Mouse (Mus musculus) MEL (cell line): Measurements from ENCODE around the gene Cmtm6. TPM values are rescaled to one million over a fixed set of nuclear protein-coding genes. Genes with fewer than 3 reads are reported as not detected.

Source experiments
- DNase-seq: peaks from one replicate; pipeline ENCODE4 v3.0.0; 2011; ENCODE audit warnings: low read depth, low spot score
- H3K27ac ChIP-seq: 2 replicates; pipeline ENCODE4 v1.5.1; 2012; ENCODE audit warnings: low read depth, mild to moderate bottlenecking, control low read depth, low read length, moderate library complexity; ENCODE audit not compliant: control insufficient read depth
- H3K27me3 ChIP-seq, 2 experiments: fragments of 150-350 bp in 1 of 2; sonication (generic) in 1 of 2; 2 replicates each; pipeline ENCODE4 v1.6.1; 2012; ENCODE audit warnings: low read length in 2 of 2, mild to moderate bottlenecking in 2 of 2, improper control_type of control experiment in 1 of 2, moderate library complexity in 1 of 2; ENCODE audit not compliant: insufficient read depth in 2 of 2, control insufficient read depth in 1 of 2
- H3K36me3 ChIP-seq, 2 experiments: 2 replicates each; pipeline ENCODE4 v1.6.1; 2012 to 2014; ENCODE audit warnings: low read length in 2 of 2, improper control_type of control experiment in 1 of 2, inconsistent platforms in 1 of 2, mild to moderate bottlenecking in 1 of 2; ENCODE audit not compliant: insufficient read depth in 2 of 2, control insufficient read depth in 1 of 2
- H3K4me1 ChIP-seq, 2 experiments: fragments of 150-350 bp in 1 of 2; sonication (generic) in 1 of 2; 2 replicates each; pipeline ENCODE4 v1.6.1; 2012; ENCODE audit warnings: low read length in 2 of 2, improper control_type of control experiment in 1 of 2, mild to moderate bottlenecking in 1 of 2; ENCODE audit not compliant: insufficient read depth in 2 of 2, control insufficient read depth in 1 of 2
- H3K4me3 ChIP-seq, 2 experiments: fragments of 150-350 bp in 1 of 2; sonication (generic) in 1 of 2; 2 replicates each; pipeline ENCODE4 v1.5.1; 2012; ENCODE audit warnings: low read depth in 2 of 2, low read length in 2 of 2, mild to moderate bottlenecking in 2 of 2, moderate library complexity in 2 of 2, control low read depth in 1 of 2, improper control_type of control experiment in 1 of 2; ENCODE audit not compliant: control insufficient read depth in 1 of 2, insufficient read depth in 1 of 2
- H3K79me2 ChIP-seq: 2 replicates; pipeline ENCODE4 v1.6.1; 2012; ENCODE audit warnings: mild to moderate bottlenecking, low read length, moderate library complexity; ENCODE audit not compliant: control insufficient read depth, poor library complexity, insufficient read depth
- H3K9ac ChIP-seq: 2 replicates; pipeline ENCODE4 v1.6.1; 2012; ENCODE audit warnings: low read depth, mild to moderate bottlenecking, control low read depth, low read length, moderate library complexity; ENCODE audit not compliant: control insufficient read depth, poor library complexity, severe bottlenecking
- H3K9me3 ChIP-seq: fragments of 150-350 bp; sonication (generic); replicated peaks from 2 replicates; pipeline ENCODE4 v1.6.1; 2012; ENCODE audit warnings: mild to moderate bottlenecking, low read length, improper control_type of control experiment, moderate library complexity; ENCODE audit not compliant: insufficient read depth
- CHD2 ChIP-seq: IDR thresholded peaks from 2 replicates; pipeline ENCODE4 v1.6.1; 2011; ENCODE audit warnings: low read length, improper control_type of control experiment
- ETS1 ChIP-seq: IDR thresholded peaks from 2 replicates; pipeline ENCODE4 v1.6.1; 2012; ENCODE audit warnings: low read depth, mild to moderate bottlenecking, inconsistent platforms, low read length, improper control_type of control experiment, moderate library complexity
- GATA1 ChIP-seq: IDR thresholded peaks from 2 replicates; pipeline ENCODE4 v1.6.1; 2011; ENCODE audit warnings: low read depth, low read length, improper control_type of control experiment
- MAX ChIP-seq: IDR thresholded peaks from 2 replicates; pipeline ENCODE4 v1.6.1; 2011; ENCODE audit warnings: low read length, improper control_type of control experiment
- MAZ ChIP-seq: IDR thresholded peaks from 2 replicates; pipeline ENCODE4 v1.6.1; 2012; ENCODE audit warnings: low read depth, mild to moderate bottlenecking, inconsistent platforms, low read length, improper control_type of control experiment
- MXI1 ChIP-seq: IDR thresholded peaks from 2 replicates; pipeline ENCODE4 v1.6.1; 2011; ENCODE audit warnings: mild to moderate bottlenecking, low read depth, low read length, improper control_type of control experiment
- MYC ChIP-seq: IDR thresholded peaks from 2 replicates; pipeline ENCODE4 v1.6.1; 2011; ENCODE audit warnings: low read depth, mild to moderate bottlenecking, low read length, improper control_type of control experiment, moderate library complexity
- NRF1 ChIP-seq: IDR thresholded peaks from 2 replicates; pipeline ENCODE4 v1.6.1; 2014; ENCODE audit warnings: low read depth, mild to moderate bottlenecking, inconsistent platforms, low read length, improper control_type of control experiment, moderate library complexity; ENCODE audit not compliant: poor library complexity, insufficient read depth, severe bottlenecking
- POLR2A ChIP-seq, 2 experiments: IDR thresholded peaks; 2 replicates each; pipeline ENCODE4 v1.6.1; 2011 to 2012; ENCODE audit warnings: low read length in 2 of 2, mild to moderate bottlenecking in 2 of 2, control low read depth in 1 of 2, improper control_type of control experiment in 1 of 2, low read depth in 1 of 2, moderate library complexity in 1 of 2; ENCODE audit not compliant: control insufficient read depth in 1 of 2, insufficient read depth in 1 of 2, poor library complexity in 1 of 2
- RAD21 ChIP-seq: IDR thresholded peaks from 2 replicates; pipeline ENCODE4 v1.6.1; 2011; ENCODE audit warnings: mild to moderate bottlenecking, low read depth, low read length, improper control_type of control experiment
- RCOR1 ChIP-seq: IDR thresholded peaks from 2 replicates; pipeline ENCODE4 v1.6.1; 2012; ENCODE audit warnings: low read depth, mild to moderate bottlenecking, inconsistent platforms, low read length, improper control_type of control experiment
- TAL1 ChIP-seq: IDR thresholded peaks from 2 replicates; pipeline ENCODE4 v1.6.1; 2012; ENCODE audit warnings: mild to moderate bottlenecking, inconsistent platforms, low read length, moderate library complexity, mixed read lengths
- USF1 ChIP-seq: IDR thresholded peaks from 2 replicates; pipeline ENCODE4 v1.6.1; 2014; ENCODE audit warnings: low read depth, mild to moderate bottlenecking, inconsistent platforms, low read length, improper control_type of control experiment, moderate library complexity
- ZKSCAN1 ChIP-seq: IDR thresholded peaks from 2 replicates; pipeline ENCODE4 v1.6.1; 2012; ENCODE audit warnings: low read depth, mild to moderate bottlenecking, inconsistent platforms, low read length, improper control_type of control experiment, moderate library complexity
- polyA plus RNA-seq, 2 experiments: library from polyadenylated mRNA; stranded (reverse) in 1 of 2; unstranded in 1 of 2; fragments of >175 nt in 1 of 2; fragments of >200 nt in 1 of 2; gene quantifications; 2 replicates each; pipeline versions ENCODE4 v1.2.1 to v1.2.4; 2012; ENCODE audit warnings: low replicate concordance in 2 of 2, low read depth in 1 of 2; ENCODE audit not compliant: insufficient read length in 2 of 2, insufficient read depth in 1 of 2, missing spikeins in 1 of 2
- total RNA-seq: library from RNA; depleted of rRNA; stranded (reverse); fragments of 300-350 nt; gene quantifications from 2 replicates; pipeline ENCODE4 v1.2.3, GENCODE M21; 2012

Gene Cmtm6
- total and polyA plus RNA-seq, 3 experiments: 17.6 to 21.7 TPM; not detected in 1

DNA sequence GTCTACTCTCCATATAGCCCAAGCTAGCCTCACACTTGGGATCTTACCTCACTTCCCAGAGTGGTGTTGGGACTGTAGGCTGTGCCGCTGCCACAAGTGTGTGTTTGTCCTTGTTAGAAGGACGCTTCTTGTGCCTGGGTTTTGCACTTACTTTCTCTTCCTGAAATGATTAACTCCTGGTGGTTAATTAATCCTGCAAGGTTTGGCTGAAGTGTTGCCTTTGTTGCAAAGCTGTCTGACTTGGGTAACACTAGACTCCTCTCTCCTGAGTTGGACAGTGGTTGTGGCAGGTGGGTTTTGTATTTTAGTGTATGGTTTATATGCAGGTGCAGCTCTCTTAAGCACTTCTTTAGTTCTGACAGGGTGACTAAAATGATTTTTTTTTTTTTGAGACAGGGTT, 29.9 kb upstream of the Cmtm6 start:
- H3K9me3 ChIP-seq: no peaks in the 10 kb centered on the region
- no peak for DNase-seq
- H3K36me3 ChIP-seq: peaks cover 0 to 5% of the 10 kb centered on the region in 2 experiments; a peak in 2 of 4 replicates
- no peaks in the 10 kb centered on the region for H3K4me1 ChIP-seq
- TF ChIP-seq MYC (no peak), MAZ (no peak), RAD21 (no peak), MAX (no peak), ETS1 (no peak), RCOR1 (no peak), TAL1 (no peak), NRF1 (no peak), ZKSCAN1 (no peak)
- TF ChIP-seq, all 39 proteins: peak for 0
- peaks cover 12% of the 10 kb centered on the region for H3K79me2 ChIP-seq
- no peak overlapping the region for H3K9ac ChIP-seq
- no peak overlapping the region for H3K27ac ChIP-seq
- H3K4me3 ChIP-seq: no peak overlapping the region
- H3K27me3 ChIP-seq: no peaks in the 10 kb centered on the region

- TF ChIP-seq USF1 (no peak), CHD2 (no peak), RAD21 (no peak), MXI1 (no peak), GATA1 (no peak)
- H3K27ac ChIP-seq: no peak overlapping the region
- no peaks in the 10 kb centered on the region for H3K4me1 ChIP-seq
- no peaks in the 10 kb centered on the region for H3K9me3 ChIP-seq
- peaks cover 10% of the 10 kb centered on the region for H3K79me2 ChIP-seq
- H3K4me3 ChIP-seq: no peak overlapping the region
- no peak for DNase-seq
- H3K27me3 ChIP-seq: no peaks in the 10 kb centered on the region
- no peak overlapping the region for H3K9ac ChIP-seq
- H3K36me3 ChIP-seq: peaks cover 0 to 7% of the 10 kb centered on the region in 2 experiments; a peak in 2 of 4 replicates
Measured at GRCm38 (mm10) chr9:114701921-114702320, 29.0 kb upstream of the Cmtm6 start.

GRCm38 (mm10) chr9:114707805-114708204, 23.1 kb upstream of the Cmtm6 start:
- H3K27ac ChIP-seq: no peak overlapping the region
- H3K9me3 ChIP-seq: no peaks in the 10 kb centered on the region

More at GRCm38 (mm10) chr9:114707805-114708204, 23.1 kb upstream of the Cmtm6 start:
- Histone ChIP-seq H3K9ac (no peak overlapping the region), H3K36me3 (peaks cover 3 to 22% of the 10 kb centered on the region in 2 experiments; a peak in 3 of 4 replicates), H3K27me3 (no peaks in the 10 kb centered on the region), H3K79me2 (peaks cover 3% of the 10 kb centered on the region; the same call in 1 of the 2 replicates), H3K4me3 (no peak overlapping the region), H3K4me1 (peaks cover 0 to 3% of the 10 kb centered on the region in 2 experiments; a peak in 1 of 4 replicates)
- no peak for DNase-seq
- TF ChIP-seq GATA1 (0 out of 2 replicates have a peak, but pooled peaks have one; percentile 27), POLR2A (IDR thresholded peaks at IDR 0.05; ENCODE audit: control insufficient read depth in 1 of 2, insufficient read depth in 1 of 2, low read depth in 1 of 2, low read length in 2 of 2, poor library complexity in 1 of 2) (no peak)
